Mouse (Mus musculus): ENCODE measurements around the gene Abca13.

DNA sequence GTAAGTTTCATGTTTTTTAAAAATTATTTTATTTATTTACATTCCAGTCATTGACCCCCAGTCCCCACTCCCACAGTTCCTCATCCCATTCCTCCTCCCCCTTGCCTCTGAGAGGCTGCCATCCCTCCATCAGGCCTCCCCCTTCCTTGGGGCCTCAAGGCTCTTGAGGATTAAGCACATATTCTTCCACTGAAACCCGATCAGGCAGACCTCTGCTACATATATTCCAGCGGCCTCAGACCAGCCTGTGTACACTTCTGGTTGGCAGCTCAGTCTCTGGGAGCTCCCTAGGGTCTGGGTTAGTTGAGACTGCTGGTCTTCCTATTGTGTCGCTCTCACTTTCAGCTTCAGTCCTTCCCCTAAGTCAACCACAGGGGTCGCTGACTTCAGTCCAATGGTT is 24.5 kb downstream of the Abca13 start:
- TF ChIP-seq CTCF (IDR thresholded peaks at IDR 0.05; ENCODE audit: low read depth, low read length) (no peak), POLR2A (IDR thresholded peaks at IDR 0.05; ENCODE audit: extremely low read depth, insufficient read depth, low read length) (no peak)
